Mouse (Mus musculus): ENCODE results near the gene Jazf1.

Gene Jazf1

GRCm38 (mm10) chr6:52851975-52852374 lies 216.5 kb downstream of the Jazf1 start:
- DNase-seq (ENCODE audit: low spot score): no peak

- no peak for DNase-seq (ENCODE audit: low spot score)
These were observed 217.4 kb downstream of the Jazf1 start for GRCm38 (mm10) chr6:52851019-52851418.

- no peak for DNase-seq (ENCODE audit: low spot score)
These were observed 220.2 kb downstream of the Jazf1 start for GRCm38 (mm10) chr6:52848199-52848598.

GRCm38 (mm10) chr6:52846314-52846713 lies 222.1 kb downstream of the Jazf1 start:
- no peak for DNase-seq (ENCODE audit: low spot score)

GRCm38 (mm10) chr6:52844741-52845140 lies 223.7 kb downstream of the Jazf1 start:
- no peak for DNase-seq (ENCODE audit: low spot score)

GRCm38 (mm10) chr6:52843027-52843426 lies 225.4 kb downstream of the Jazf1 start:
- no peak for DNase-seq (ENCODE audit: low spot score)

- DNase-seq (ENCODE audit: low spot score): no peak
These were observed 225.8 kb downstream of the Jazf1 start for GRCm38 (mm10) chr6:52842598-52842997.

- DNase-seq (ENCODE audit: low spot score): no peak
These were observed 226.8 kb downstream of the Jazf1 start for GRCm38 (mm10) chr6:52841611-52842010.

GRCm38 (mm10) chr6:52840589-52841044 lies 227.8 kb downstream of the Jazf1 start:
- no peak for DNase-seq (ENCODE audit: low spot score)

- peak; percentile 80 for DNase-seq (ENCODE audit: low spot score)
These were observed 229.7 kb downstream of the Jazf1 start for GRCm38 (mm10) chr6:52838691-52839090.

GRCm38 (mm10) chr6:52837792-52838191 lies 230.6 kb downstream of the Jazf1 start:
- DNase-seq (ENCODE audit: low spot score): no peak

- no peak for DNase-seq (ENCODE audit: low spot score)
These were observed 232.1 kb downstream of the Jazf1 start for GRCm38 (mm10) chr6:52836201-52836950.

GRCm38 (mm10) chr6:52827752-52828277 lies 240.6 kb downstream of the Jazf1 start:
- DNase-seq (ENCODE audit: low spot score): no peak

- peak; percentile 36 for DNase-seq (ENCODE audit: low spot score)
These were observed 242.9 kb downstream of the Jazf1 start for GRCm38 (mm10) chr6:52825535-52825934.

GRCm38 (mm10) chr6:52824977-52825482 lies 243.4 kb downstream of the Jazf1 start:
- DNase-seq (ENCODE audit: low spot score): peak; percentile 9

- DNase-seq (ENCODE audit: low spot score): no peak
These were observed 245.4 kb downstream of the Jazf1 start for GRCm38 (mm10) chr6:52823064-52823463.

- DNase-seq (ENCODE audit: low spot score): no peak
These were observed 245.8 kb downstream of the Jazf1 start for GRCm38 (mm10) chr6:52822625-52823024.

GRCm38 (mm10) chr6:52819353-52819752 lies 249.1 kb downstream of the Jazf1 start:
- DNase-seq (ENCODE audit: low spot score): no peak

GRCm38 (mm10) chr6:52818041-52818440 lies 250.4 kb downstream of the Jazf1 start:
- no peak for DNase-seq (ENCODE audit: low spot score)

GRCm38 (mm10) chr6:52817203-52817874 lies 251.1 kb downstream of the Jazf1 start:
- no peak for DNase-seq (ENCODE audit: low spot score)

GRCm38 (mm10) chr6:52805237-52805856 lies 263.1 kb downstream of the Jazf1 start:
- DNase-seq (ENCODE audit: low spot score): no peak

- no peak for DNase-seq (ENCODE audit: low spot score)
These were observed 266.2 kb downstream of the Jazf1 start for GRCm38 (mm10) chr6:52802181-52802580.

Measured in layer of hippocampus, adult 9-10 months (tissue).